Mouse (Mus musculus) right cerebral cortex, postnatal 4 days (tissue): ENCODE data around the gene Lcn8.
A peak's percentile ranks its signal among the peaks of the same experiment; 100 is the strongest.
"Not testable (repeated sequence)": the region's sequence is repeated elsewhere in the genome, so short reads cannot be mapped to it uniquely, and the experiment has no call there.

Experiments used
- DNase-seq: peaks from one replicate; pipeline ENCODE4 v3.0.0-alpha.2; 2022

Lcn8 gene

DNA sequence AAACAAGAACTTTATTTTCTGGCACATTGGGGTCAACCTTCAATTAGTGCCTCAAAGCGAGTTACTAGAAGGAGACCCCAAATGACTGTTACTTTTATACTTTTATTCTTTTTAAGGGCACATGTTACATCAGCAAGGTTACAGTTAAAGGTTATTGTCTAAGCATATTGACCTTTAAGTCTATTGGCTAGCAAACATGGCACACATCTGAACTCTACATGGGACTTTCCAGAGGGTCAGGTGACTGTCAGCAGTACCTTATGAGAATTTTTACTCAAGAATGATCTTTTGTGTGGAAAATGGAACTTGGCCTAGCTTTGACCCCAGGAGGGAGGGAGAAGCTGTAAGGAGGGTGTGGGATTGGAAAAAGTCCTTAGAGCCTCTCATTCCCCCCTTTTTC lies 13.6 kb downstream of the Lcn8 start:
- no peak for DNase-seq

DNA sequence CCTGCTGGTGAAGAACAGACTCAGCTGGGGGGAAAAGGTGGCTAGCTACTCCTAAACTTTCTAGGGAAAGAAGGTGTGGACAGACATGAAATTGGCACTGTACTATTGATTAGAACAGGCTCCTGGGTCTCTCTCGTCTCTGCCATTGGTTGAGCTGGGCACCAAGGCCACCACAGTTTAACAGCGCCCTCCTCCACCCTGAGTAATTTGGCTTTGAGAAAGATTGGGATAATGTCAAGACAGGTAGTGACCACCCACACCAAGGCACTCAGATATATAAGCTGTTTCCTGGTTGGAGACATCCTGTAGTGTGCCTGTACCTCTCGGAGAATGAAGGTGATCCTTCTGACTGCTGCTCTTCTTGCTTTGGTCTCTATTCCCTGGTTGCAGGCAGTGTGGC lies 23.6 kb downstream of the Lcn8 start, which contains the start of gene Lcn6:
TSS of gene Lcn6 (plus strand) at position 301 of the 400 bp plus-strand sequence.
- no peak for DNase-seq

DNA sequence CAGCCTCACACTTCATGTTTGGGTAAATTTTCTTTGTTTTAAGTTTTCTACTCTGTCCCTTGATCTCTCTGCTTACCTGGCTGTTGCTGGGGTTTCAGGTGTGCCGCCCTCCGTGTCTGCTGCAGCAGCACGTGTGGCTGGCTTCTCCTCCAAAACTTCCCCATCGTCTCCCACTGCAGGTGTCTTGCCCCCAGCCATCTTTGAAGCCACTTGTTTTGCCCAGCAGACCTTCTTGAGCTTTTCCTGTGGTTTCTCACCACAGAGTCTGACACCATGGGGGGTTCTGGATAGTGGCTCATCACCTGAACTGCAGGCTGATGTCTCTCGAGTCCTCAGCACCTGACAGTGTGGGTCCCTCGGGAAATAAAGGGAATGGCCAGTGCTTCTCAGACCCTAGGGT lies 26.6 kb downstream of the Lcn8 start:
- DNase-seq, result no peak

DNA sequence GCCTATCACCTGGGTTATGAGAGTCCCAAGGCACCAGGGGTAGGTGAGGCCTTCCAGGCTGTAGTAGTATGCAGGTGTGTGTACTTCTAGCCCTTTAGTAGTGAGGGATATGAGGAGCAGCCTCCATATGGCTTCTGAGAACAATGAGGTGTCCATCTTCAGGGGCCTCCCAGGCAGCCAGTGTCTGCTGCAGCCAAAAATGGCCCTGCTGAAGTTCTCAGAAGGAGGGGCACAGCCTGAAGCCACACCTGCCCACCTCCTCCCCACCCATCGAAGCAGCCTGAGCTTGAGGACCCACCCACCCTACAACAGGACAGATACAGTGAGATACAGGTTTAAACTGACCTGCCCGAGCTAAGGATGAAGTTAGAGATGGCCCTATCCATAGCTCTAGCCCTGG lies 29.5 kb downstream of the Lcn8 start, which contains the start of gene Lcn10:
TSS of gene Lcn10 (plus strand) at position 301 of the 400 bp plus-strand sequence.
- no peak for DNase-seq

DNA sequence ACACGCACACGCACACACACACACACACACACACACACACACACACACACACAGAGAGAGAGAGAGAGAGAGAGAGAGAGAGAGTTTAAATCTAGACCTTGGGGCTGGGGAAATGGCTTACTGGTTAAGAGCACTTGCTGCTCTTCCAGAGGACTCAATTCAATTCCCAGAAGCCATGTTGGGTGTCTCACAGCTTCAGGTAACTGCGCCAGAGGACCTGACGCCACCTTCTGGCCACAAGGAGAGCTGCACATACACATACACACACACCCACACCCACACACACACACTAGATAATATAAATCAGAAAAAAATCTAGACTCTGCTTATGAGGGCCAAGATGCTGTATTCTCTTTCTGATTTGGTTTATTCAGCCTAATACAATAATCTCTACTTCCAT lies 34.0 kb downstream of the Lcn8 start:
- no peak for DNase-seq

DNA sequence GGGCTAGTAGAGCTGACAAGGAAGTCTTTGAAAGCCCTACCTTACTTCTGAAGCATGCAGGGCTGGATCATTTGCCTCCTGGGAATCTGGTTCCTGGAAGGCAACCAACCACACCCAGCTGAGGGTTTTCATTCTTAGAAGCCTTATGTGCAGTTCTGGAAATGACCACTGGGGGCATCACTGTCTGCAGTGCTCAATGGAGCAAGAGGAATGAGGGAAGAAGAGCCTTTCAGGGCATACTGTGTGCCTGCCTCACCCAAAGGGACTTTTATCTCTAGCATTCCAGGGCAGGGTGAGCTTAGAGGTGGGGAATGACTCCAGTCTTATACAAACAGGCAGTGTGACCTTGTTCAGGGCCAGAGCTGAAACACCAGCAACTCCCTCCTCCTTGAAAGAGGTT lies 41.7 kb downstream of the Lcn8 start:
- DNase-seq, result peak; percentile 71

DNA sequence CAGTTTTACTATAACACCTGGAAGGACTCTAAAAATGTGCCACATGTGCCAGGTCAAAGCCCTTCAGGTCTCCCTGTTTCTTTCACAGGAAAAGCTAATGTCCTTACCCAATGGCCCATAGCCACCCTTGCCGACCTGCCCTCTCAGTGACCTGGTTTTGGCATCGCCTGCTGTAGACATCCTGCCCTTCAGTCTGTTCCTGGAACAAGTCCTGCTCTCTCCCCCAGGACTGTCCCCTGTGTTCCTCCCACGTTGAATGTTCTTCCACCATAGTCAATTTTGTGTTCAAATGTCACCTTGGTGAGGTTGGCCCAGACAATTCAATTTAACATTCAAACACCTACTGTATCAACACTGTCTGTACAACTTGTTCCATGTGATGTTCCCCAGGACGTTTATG lies 44.0 kb downstream of the Lcn8 start:
- no peak for DNase-seq

DNA sequence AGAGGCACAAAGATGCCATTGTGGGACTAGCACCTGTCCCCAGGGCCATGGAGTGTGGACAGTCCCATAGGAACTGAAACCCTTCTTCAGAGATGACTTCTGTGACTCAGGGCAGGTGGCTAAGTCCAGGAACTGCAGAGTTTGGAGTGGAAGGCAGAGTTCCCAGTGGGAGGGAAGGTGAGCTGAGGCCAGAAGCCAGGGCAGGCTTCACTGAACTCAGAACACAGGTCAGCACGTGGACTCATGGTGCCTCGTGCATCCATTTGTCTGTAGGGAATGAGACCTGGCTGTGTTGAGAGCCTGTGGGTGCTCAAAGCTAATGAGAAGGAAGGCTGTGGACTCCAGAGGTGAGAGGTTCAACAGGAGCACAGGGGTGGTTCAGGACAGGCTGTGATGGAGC lies 45.8 kb downstream of the Lcn8 start:
- DNase-seq, result no peak

DNA sequence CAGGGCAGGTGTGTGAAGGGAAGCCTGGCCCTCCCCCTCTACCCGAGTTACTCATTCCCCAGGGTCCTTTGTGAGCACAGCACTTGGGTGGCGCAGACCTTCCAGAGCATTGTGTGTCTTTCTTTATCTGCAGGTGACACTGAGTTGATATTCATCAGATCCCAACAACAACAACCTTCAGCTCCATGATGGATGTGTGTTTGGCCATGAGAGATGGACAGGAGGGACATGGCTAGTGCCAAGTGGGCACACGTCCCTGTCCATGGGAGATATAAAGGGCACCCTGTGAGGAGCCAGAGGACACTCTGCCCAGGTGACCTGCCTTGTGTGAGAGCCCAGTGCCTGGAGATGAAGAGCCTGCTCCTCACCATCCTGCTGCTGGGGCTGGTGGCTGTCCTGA lies 46.8 kb downstream of the Lcn8 start, which contains the start of gene Obp2a:
TSS of gene Obp2a (plus strand) at position 301 of the 400 bp plus-strand sequence.
- DNase-seq, result not testable (repeated sequence)

DNA sequence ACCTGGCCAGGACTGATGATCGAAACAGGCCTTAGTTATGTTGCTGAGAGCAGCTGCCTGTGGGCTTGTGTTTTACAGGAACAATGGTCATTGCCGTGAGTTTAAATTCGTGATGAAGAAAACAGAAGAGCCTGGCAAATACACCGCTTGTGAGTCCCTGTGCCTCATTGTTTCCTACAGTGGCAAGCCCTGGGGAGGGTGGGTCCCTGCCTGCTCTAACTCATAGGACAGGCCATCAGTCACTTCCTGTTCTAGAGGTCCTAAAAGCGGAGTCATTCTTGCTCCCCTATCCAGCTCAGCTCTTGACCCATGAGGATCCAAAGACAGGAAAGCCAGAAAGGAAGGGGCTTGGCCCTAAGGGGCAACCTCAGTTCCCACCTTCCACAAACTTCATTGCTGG lies 48.1 kb downstream of the Lcn8 start:
- DNase-seq, result no peak

DNA sequence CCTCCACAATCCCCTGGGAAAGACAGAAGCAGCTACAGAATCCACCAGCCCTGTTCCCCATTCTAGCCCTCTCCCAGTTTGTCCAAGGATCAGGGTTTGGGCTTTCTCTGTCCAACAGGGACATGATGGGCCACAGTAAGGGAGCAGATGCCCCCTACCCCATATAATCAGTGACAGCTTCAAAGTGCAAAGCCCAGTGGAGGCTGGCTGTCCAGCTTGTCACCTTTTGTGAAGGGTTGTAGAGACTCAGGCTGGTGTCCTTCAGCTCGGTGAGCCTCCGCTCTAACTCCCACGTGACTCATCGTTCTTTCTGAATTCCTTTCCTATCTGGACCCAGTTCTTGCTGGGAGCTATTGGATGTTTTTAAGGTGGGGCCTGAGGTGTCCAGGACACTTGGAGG lies 50.8 kb downstream of the Lcn8 start:
- no peak for DNase-seq
